Mouse (Mus musculus): ENCODE results near the gene Med12. TPM values are rescaled to one million over a fixed set of nuclear protein-coding genes. Genes with fewer than 3 reads are reported as not detected.
"Not testable (repeated sequence)": the region's sequence is repeated elsewhere in the genome, so short reads cannot be mapped to it uniquely, and the experiment has no call there.

Med12 gene
- polyA plus RNA-seq, 1 experiment from 2014 or later: 33.0 TPM

DNA sequence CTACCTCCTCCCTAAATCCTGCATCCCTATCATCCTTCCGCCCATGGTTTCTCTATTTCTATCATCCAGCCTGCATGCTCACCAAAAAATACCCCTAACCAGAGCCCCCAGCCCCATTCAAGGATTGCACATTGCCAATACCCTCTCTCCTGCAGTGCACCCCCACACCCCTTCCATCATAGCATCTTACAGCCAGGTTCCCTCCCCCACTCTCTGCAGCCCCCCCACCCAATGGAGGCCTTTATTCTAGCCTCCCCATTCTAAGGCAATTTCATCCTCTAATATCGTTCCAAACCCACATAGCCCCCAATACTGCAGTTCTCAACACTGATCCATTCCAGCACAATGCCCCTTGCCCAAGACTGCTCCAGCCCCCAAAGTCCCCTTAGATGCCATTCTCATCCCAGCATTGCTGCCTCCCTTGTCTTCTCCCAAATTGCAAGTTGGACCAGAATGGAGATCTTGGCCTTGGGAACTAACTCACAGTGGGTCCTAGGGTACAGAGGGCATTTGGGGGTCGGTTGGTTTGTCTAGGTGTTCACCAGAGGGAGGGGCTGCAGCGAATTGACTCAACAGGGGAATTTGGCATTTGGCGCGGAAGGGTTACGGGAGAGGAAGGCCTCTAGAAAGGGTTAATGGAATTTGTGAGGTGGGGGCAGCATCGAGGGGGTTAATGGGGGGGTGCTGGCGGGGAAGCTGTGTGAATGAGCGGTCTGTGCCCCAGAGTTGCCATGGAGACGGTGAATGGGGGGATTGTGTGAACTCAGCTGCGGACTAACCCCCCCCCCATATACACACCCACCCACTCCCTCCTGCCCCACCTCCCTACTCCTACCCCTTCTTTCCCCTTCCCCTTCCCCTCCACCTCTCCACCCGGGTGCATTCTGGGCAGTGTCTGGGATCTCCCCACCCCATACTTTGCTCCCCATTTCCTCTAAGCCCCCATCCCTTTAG lies 25.9 kb downstream of the Med12 start:
- DNase-seq (ENCODE audit: low spot score): no peak

DNA sequence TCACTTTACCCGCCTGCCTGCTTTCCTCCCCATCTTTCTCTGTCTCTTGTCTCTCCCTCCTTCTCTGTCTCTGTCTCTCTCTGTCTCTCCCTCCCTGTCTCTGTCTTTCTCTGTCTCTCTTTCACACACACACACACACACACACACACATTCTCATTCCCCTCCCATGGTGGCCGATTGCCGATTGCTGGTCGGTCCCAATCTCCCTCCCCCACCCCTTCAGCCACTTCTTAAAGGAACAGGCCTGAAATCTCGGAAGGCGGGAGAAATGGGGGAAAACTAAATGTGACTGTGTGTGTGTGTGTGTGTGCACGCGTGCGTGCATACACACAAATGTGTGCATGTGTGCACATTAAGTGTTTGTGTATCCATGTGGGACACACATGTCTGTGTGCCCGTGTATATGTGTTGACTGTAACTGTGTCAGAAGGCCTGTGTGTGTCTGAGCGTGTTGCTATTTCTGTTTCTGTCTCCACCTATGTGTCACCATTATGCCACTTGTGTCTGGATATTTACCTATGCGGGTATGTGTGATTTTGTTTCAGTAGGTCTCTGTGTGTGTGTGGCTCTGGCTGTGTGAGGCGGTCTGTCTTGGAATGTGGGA lies 26.7 kb downstream of the Med12 start:
- no peak for DNase-seq (ENCODE audit: low spot score)

DNA sequence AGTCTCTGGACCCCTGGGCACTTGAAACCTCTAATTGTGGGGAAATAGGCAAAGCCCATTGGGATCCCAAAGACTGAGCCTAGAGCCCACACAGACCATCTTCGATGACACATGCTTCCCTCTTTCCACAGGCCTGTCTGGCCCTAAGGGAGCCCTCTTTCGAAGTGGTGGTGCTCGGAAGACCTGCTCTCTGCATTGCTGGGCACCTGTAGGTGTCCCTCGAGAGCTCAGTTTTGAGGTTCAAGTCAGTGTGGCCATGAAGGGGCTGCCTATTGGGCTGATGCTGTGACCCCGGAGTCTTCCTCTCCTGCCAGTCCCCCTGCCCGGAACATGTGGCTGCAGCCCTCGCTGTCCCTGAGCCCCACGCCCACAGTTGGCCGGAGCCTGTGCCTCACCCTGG lies 27.8 kb downstream of the Med12 start:
- no peak for DNase-seq (ENCODE audit: low spot score)

DNA sequence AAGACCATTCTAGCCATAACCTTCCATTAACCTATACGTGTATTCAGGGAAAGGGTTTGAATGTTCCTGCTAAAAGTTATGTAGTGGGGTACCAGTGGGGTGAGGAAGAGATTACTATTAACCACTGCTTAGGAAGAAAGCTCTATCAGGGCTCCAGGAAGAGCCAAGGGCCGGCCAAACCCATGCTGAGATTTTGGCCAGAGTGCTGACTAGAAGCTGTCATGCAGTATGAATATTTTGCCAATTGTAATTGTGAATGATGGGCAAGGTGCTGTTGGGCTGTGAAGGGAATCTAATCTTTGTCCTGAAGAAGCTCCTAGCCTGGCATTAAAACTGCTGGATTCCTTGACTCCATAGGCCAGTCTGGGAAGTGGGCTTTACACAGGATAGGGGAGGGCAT lies 30.8 kb downstream of the Med12 start:
- no peak for DNase-seq (ENCODE audit: low spot score)

DNA sequence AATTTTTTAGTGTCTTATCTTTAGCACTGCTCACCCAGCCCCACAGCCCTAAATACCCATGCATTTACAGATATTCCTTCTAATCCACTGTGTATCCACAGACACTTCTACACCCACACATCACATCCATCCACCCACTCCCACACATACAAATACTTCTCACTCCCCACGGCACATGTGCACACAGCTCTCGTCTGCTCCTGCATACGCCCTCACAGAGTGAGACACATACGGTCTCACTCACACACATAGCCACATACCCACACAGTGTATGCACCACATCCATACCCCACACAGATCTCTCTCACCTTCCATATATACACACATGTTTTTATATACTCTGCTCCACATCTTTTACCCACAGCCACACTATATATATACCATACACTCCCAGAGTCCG lies 35.5 kb downstream of the Med12 start:
- no peak for DNase-seq (ENCODE audit: low spot score)

DNA sequence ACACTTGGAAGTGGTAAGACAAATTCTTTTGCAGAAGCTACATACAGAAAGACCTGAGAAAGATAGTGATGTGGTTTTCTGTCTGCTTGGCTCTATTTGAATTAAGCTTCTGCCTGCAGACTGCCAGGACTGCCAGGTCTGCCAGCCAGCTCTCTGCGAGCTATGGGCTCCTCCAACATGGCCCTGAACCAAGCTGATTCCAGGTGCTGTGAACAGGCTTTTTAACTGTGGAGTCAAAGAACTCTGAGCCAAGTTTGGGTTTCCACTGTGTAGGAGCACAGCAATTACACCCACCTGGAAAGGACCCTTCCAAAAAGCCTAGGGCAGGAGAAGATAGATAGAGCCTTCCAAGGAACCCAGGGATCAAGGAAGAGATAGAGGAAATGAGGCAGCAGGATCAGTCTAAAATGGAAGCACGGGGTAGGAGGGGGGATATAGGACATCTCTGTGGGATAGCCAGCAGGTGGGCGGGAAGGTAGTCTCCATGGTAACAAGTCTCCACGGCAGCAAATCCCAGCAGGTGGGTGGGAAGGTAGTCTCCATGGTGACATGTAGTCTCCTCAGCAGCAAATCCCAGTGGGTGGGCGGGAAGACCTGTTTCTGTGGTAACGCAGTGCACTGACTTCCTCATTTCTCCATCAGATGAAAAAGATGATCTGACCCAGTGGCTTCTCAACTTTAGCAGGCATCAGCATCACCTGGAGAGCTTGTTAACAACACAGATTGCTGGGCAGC lies 40.0 kb downstream of the Med12 start:
- no peak for DNase-seq (ENCODE audit: low spot score)

DNA sequence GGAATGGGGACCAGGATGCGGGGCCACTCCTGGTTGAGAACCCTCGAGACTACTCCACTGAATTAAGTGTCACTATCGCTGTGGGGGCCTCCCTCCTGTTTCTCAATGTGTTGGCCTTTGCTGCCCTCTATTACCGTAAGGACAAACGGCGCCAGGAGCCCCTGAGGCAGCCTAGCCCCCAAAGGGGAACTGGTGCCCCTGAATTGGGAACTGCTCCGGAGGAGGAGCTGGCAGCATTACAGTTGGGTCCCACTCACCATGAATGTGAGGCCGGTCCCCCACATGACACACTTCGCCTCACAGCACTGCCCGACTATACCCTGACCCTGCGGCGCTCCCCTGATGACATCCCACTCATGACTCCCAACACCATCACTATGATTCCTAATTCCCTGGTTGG lies 45.9 kb downstream of the Med12 start:
- no peak for DNase-seq (ENCODE audit: low spot score)

DNA sequence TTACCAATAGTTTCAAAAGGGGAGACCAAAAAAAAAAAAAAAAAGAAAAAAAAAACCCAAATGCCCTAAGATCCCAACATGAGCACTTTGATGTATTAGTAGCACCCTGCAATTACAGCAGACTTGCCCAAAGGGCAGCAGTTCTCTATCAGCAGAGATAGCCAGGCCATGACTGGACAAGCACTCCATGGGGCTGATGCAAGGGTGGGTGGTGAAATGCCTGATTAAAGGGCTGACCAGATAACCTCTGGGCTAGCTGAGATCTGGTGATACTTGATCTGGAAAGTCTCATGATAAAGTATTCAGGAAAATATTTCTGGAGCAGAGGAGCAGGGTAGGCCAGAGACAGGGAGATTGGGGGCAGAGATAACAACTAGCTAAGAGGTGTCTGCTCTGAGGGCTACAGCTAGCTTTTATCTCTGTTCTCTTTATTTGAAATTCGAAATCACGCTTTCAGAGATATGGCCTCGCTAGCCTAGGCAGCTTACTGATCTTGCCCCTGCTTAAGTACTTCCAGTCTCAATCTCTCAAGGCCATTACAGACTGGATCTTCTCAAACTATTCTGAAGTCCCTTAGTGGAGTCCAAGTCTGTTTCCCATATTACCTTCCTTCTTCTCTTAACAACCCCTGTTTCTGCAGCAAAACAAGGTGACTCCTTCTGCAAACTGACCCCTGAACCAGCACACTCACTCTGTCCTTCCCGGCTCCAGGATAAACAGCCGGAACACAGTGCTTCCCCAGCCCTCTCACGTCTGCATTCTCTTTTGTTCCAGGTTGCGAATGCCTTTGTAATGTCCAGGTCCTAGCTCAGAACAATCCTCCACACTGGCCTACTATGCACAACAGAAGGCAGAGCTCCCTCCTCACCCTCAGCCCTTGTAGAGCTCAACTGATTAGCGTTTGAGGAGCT lies 52.4 kb downstream of the Med12 start:
- DNase-seq (ENCODE audit: low spot score): no peak

DNA sequence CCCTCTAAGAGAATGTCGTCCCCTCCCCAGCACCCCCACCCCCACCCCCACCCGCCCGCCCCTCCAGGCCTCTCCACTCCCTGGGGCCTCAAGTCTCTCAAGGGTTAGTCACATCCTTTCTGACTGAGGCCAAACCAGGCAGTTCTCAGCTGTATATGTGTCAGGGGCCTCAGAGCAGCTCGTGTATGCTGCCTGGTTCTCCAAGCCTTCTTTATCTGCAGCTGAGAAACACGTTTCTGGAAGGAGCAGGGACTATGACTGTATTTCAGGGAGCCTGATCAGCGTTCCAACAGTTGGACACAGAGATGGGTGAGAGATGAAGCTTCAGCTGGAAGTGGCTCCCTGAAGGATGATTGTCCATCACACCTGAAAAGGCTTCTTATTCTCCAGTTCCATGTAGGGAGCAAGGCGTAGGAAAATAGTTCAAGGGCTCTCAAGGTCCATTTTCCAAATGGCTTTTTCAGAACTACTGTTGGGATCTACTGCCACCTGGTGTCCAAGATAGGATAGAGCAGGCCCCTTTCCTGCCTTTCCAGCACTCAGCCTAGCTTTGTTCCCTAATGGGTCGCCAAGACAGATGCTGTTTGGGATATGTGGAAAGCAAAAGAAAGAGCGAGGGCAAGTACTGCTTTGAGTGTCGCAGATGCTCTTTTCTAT lies 55.7 kb downstream of the Med12 start:
- DNase-seq (ENCODE audit: low spot score): peak; percentile 42

DNA sequence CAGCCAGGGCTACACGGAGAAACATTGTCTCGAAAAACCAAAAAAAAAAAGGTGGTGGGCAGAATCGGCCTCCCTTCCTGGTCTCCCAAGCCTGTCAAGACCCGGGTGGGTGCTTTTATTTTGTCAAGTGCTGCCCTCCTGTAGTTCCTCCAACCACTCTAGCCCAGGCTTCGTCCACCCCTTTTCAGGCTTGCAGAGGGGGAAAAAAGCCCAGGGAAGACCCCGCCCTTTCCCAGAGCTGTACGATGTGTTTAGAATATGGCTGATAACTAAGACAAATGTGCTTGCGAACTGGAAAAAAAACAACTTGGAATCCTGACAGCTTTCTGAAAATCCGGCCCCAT lies 58.2 kb downstream of the Med12 start:
- DNase-seq (ENCODE audit: low spot score): no peak

DNA sequence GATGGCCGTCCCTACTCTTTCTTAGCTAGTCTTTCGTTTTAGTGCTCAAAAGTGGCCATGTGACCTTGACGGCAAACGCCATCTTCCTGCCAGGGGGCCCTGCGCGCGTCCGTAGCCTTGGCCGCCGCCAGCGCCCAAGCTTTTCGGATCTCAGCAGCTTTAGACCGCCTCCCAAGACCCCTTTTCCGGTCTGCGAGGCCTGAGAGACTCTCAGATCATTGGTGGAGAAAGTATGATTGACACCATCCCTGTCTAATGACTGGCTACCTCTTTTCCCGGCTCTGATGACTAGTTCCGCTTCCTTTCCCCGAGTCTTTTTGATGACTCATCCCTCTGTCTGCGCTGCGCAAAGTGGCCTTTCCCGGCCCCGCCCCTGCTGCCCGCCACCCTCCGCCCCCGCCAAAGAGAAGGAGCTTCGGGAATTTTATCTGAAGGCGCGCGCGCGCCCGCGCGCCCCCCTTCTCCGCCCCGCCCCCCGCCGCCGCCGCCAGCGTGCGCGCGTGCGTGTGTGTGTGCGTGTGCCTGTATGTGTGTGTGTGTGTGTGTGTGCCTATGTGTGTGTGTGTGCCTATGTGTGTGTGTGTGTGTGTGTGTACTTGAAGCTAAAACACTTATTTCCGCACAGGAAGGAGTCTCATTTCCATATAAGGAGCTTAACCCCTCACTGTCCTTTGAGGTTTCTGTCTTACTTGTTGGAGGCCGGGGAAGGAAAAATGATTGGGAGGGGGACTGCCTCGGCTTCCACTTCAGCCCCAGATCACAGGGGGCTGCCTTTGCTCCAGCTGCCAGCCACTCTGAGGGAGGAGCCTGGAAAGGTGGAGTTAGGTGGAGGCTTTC lies 58.8 kb downstream of the Med12 start:
- peak; percentile 89 for DNase-seq (ENCODE audit: low spot score)

DNA sequence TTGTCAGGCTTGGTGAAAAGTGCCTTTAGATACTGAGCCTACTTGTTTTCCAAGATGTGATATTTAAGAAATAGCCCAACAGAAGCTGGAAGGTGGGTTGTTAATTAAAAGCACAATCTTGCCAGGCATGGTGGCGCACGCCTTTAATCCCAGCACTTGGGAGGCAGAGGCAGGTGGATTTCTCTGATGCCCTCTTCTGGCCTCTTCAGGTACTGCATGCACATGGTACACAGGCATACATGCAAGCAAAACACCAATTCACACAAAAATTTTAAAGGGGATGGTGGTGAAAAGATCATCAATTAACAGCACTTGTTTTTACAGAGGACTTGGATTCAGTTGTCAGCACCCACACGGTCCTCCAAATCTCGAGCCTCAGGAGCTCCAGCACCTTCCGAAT lies 60.8 kb downstream of the Med12 start:
- DNase-seq (ENCODE audit: low spot score): peak; percentile 36

DNA sequence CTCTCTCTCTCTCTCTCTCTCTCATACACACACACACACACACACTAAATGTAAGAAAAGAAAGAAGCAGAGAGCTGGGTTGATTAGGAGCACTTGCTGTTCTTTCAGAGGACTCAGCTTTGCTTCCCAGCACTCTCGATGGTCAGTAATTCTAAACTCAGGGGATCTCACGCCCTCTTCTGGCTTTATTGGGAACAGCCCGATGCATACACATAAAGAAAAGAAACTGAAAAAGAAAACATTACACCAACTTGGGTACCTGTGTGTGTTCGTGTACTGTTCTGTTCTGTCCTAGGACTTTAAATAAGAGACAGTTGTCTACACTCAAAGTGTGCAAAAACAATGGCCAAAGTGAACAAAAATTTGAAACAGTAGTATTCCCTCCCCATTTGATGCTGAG lies 64.8 kb downstream of the Med12 start:
- DNase-seq (ENCODE audit: low spot score): no peak

DNA sequence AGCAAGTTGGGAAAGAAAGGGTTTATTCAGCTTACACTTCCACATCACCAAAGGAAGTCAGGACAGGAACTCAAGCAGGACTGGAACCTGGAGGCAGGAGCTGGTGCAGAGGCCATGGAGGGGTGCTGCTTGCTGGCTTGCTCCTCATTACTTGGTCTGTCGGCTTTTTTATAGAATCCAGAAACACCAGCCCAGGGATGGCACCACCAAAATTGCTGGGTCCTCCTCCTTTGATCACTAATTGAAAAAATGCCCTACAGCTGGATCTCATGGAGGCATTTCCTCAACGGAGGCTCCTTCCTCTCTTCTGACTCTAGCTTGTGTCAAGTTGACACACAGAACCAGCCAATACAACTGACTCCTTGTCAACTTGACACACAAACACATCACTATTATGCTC lies 69.0 kb downstream of the Med12 start:
- not testable (repeated sequence) for DNase-seq (ENCODE audit: low spot score)

DNA sequence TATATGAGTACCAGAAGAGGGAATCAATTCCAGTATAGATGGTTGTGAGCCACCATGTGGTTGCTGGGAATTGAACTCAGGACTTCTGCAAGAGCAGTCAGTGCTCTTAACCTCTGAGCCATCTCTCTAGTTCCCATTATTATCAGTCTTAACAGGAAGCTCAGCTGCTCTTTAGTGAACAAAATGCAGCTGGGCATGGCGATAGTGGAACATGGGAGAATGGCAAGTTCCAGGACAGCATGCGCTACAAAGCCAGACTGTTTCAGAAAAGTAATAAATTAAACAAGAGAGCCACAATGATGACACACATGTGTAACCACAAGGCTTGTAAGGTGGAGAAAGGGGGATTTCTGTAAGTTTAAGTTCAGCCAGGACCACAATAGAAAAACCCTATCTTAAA lies 71.6 kb downstream of the Med12 start:
- no peak for DNase-seq (ENCODE audit: low spot score)

DNA sequence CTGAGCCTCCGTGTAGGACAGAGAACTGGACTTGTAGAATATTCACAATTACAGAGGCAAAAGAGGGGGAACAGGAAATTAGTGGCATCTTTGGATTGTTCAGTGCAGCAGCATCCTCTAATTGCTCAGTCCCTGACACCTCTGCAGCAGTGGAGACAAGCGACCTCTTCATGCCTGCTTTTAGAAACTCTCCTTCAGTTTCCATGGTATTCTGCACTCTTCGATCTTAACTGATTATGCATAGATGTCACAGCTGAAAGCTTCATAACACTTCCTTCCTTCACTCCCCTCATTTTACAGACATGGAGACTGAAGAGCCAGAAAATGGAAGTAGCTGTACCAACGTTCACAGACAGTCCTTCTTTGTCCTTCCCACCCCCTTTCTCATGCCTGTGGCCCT lies 72.6 kb downstream of the Med12 start:
- DNase-seq (ENCODE audit: low spot score): no peak

Measured in thymus, postnatal 0 days (tissue).